Mouse (Mus musculus): ENCODE data around the gene Cby3. TPM values are rescaled to one million over a fixed set of nuclear protein-coding genes. Genes with fewer than 3 reads are reported as not detected.
A peak's percentile ranks its signal among the peaks of the same experiment; 100 is the strongest.

The Cby3 gene
- polyA plus RNA-seq, 1 experiment from 2014 or later = not detected

DNA sequence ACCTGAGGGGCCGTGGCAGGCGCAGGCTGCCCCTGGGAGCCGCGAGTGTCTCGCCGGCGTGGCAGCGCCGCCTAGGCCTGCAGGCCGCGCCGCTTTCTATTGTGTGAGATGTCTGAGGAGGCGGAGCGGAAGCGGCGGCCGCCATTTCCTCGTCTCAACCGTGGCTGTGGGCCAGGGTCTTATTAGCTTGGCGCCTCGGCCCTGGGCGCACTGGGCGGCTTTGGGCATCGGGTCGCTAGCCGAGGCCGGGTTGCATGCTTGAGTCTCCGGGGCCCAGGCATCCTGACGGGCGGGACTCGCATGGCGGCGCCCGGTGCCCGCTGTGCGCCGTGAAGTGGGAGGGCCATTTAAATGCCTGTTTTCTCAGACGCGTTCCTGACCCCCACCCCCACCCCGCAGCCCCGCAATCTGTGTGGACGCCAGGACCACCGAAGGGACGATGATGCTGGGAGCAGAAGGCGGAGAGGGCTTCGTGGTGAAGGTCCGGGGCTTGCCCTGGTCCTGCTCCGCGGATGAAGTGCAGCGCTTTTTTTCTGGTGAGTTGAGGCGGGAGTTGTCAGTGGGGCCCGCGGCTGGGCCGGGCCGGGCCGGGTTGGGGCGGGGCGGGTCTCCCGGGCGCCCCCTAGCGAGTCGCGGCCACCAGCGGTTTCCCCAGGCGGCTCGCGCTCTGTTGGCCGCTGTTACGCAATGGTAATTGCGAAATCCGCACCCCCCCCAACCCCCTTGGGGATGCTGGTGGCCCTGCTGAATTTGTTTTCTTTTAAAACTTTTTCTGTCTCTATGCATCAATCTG, 23.8 kb downstream of the Cby3 start:
- peak overlapping the region; percentile 98 for H3K9ac ChIP-seq (ENCODE audit: low read depth, low read length)
- no peaks in the 10 kb centered on the region for H3K27me3 ChIP-seq (ENCODE audit: control insufficient read depth, insufficient read depth, low read depth, low read length)
- H3K4me2 ChIP-seq (ENCODE audit: low read depth, low read length) = peak overlapping the region; percentile 90
- ATAC-seq (ENCODE audit: low read depth) = peak; percentile 72
- H3K27ac ChIP-seq (ENCODE audit: low read length) = peak overlapping the region; percentile 100
- peak overlapping the region; percentile 98 for H3K4me3 ChIP-seq (ENCODE audit: low read depth, low read length)
- WGBS (ENCODE audit: insufficient replicate concordance) = under 1% methylated on average over 70 of the region's 71 CpGs
- no peaks in the 10 kb centered on the region for H3K9me3 ChIP-seq (replicated peaks; ENCODE audit: control insufficient read depth, low read length)
- peaks cover 19% of the 10 kb centered on the region for H3K4me1 ChIP-seq (ENCODE audit: control insufficient read depth, low read depth, low read length)
- H3K36me3 ChIP-seq (ENCODE audit: control insufficient read depth, insufficient read depth) = peaks cover 16% of the 10 kb centered on the region

GRCm38 (mm10) chr11:50379023-50379752, 24.9 kb downstream of the Cby3 start:
- Histone ChIP-seq H3K27me3 (ENCODE audit: control insufficient read depth, insufficient read depth, low read depth, low read length) (no peaks in the 10 kb centered on the region), H3K4me3 (ENCODE audit: low read depth, low read length) (peak overlapping the region; percentile 98), H3K4me1 (ENCODE audit: control insufficient read depth, low read depth, low read length) (peaks cover 19% of the 10 kb centered on the region), H3K9ac (ENCODE audit: low read depth, low read length) (peak overlapping the region; percentile 98), H3K27ac (ENCODE audit: low read length) (peak overlapping the region; percentile 100), H3K4me2 (ENCODE audit: low read depth, low read length) (peak overlapping the region; percentile 90), H3K36me3 (ENCODE audit: control insufficient read depth, insufficient read depth) (peaks cover 21% of the 10 kb centered on the region), H3K9me3 (replicated peaks; ENCODE audit: control insufficient read depth, low read length) (no peaks in the 10 kb centered on the region)
- 46% methylated on average over 12 of the region's 12 CpGs for WGBS (ENCODE audit: insufficient replicate concordance)
- ATAC-seq (ENCODE audit: low read depth) = no peak

DNA sequence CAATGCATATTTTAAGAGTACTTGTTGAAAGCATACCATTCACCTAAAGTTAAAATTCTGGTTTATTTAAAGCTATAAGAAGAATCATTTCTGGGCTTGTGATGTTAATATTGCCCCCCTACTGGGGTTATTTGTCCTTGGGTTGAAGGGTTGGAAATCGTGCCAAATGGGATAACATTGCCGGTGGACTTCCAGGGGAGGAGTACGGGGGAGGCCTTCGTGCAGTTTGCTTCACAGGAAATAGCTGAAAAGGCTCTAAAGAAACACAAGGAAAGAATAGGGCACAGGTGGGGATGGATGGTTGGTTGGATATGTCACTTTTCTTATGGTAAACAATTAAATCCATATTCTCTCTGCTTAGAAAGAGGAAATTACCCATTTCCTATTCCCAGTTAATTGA, 27.0 kb downstream of the Cby3 start:
- Histone ChIP-seq H3K27ac (ENCODE audit: low read length) (no peak overlapping the region), H3K9ac (ENCODE audit: low read depth, low read length) (no peak overlapping the region), H3K36me3 (ENCODE audit: control insufficient read depth, insufficient read depth) (peaks cover 32% of the 10 kb centered on the region), H3K4me3 (ENCODE audit: low read depth, low read length) (no peak overlapping the region), H3K4me1 (ENCODE audit: control insufficient read depth, low read depth, low read length) (peaks cover 15% of the 10 kb centered on the region), H3K27me3 (ENCODE audit: control insufficient read depth, insufficient read depth, low read depth, low read length) (no peaks in the 10 kb centered on the region), H3K4me2 (ENCODE audit: low read depth, low read length) (peak overlapping the region; percentile 29; the same call in 1 of the 2 replicates), H3K9me3 (replicated peaks; ENCODE audit: control insufficient read depth, low read length) (no peaks in the 10 kb centered on the region)
- no peak for ATAC-seq (ENCODE audit: low read depth)
- 49% methylated on average over 4 of the region's 4 CpGs for WGBS (ENCODE audit: insufficient replicate concordance)

GRCm38 (mm10) chr11:50387167-50387679, 33.0 kb downstream of the Cby3 start:
- no peaks in the 10 kb centered on the region for H3K27me3 ChIP-seq (ENCODE audit: control insufficient read depth, insufficient read depth, low read depth, low read length)
- H3K4me2 ChIP-seq (ENCODE audit: low read depth, low read length) = no peak overlapping the region
- H3K4me3 ChIP-seq (ENCODE audit: low read depth, low read length) = no peak overlapping the region
- ATAC-seq (ENCODE audit: low read depth) = no peak
- H3K9me3 ChIP-seq (replicated peaks; ENCODE audit: control insufficient read depth, low read length) = no peaks in the 10 kb centered on the region
- 75% methylated on average over 3 of the region's 3 CpGs for WGBS (ENCODE audit: insufficient replicate concordance)
- no peaks in the 10 kb centered on the region for H3K4me1 ChIP-seq (ENCODE audit: control insufficient read depth, low read depth, low read length)
- no peak overlapping the region for H3K9ac ChIP-seq (ENCODE audit: low read depth, low read length)
- H3K36me3 ChIP-seq (ENCODE audit: control insufficient read depth, insufficient read depth) = peaks cover 42% of the 10 kb centered on the region
- no peak overlapping the region for H3K27ac ChIP-seq (ENCODE audit: low read length)

- H3K27ac ChIP-seq (ENCODE audit: low read length) = no peak overlapping the region
- ATAC-seq (ENCODE audit: low read depth) = no peak
- no peaks in the 10 kb centered on the region for H3K9me3 ChIP-seq (replicated peaks; ENCODE audit: control insufficient read depth, low read length)
- H3K4me3 ChIP-seq (ENCODE audit: low read depth, low read length) = no peak overlapping the region
- WGBS (ENCODE audit: insufficient replicate concordance) = 78% methylated on average over 4 of the region's 4 CpGs
- H3K36me3 ChIP-seq (ENCODE audit: control insufficient read depth, insufficient read depth) = peaks cover 37% of the 10 kb centered on the region
- no peak overlapping the region for H3K4me2 ChIP-seq (ENCODE audit: low read depth, low read length)
- no peaks in the 10 kb centered on the region for H3K4me1 ChIP-seq (ENCODE audit: control insufficient read depth, low read depth, low read length)
- H3K27me3 ChIP-seq (ENCODE audit: control insufficient read depth, insufficient read depth, low read depth, low read length) = no peaks in the 10 kb centered on the region
- no peak overlapping the region for H3K9ac ChIP-seq (ENCODE audit: low read depth, low read length)
These were observed 33.4 kb downstream of the Cby3 start for GRCm38 (mm10) chr11:50387697-50388096.

DNA sequence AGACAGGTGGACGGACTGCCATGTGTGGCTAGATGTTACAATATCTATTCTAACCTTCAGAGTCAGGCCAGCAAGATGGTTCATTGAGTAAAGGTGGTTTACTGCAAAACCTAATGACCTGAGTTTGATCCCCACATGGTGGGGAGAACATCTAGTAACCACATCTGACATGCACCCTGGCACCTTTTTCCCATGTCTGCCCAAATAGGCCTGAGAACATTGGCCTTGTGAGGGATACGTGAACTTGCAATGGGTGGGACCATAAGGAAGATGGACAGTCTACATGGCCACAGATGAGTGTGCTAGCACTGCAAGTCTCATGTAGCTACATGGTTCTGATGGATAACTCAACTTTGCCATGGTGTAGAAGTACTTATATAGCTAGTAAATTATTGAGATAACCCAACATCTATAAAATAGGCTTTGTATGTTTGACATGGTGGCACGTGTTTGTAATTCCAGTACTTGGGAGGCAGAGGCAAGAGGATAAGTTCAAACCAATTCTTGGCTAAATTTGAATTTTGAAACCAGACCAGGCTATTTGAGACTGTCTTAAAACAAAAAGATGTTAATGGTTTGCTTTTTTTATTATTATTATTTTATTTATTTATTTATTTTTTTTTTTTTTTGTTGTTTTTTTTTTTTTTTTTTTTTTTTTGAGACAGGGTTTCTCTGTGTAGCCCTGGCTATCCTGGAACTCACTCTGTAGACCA, 34.1 kb downstream of the Cby3 start:
- H3K27ac ChIP-seq (ENCODE audit: low read length) = no peak overlapping the region
- H3K4me2 ChIP-seq (ENCODE audit: low read depth, low read length) = no peak overlapping the region
- H3K4me1 ChIP-seq (ENCODE audit: control insufficient read depth, low read depth, low read length) = no peaks in the 10 kb centered on the region
- H3K27me3 ChIP-seq (ENCODE audit: control insufficient read depth, insufficient read depth, low read depth, low read length) = no peaks in the 10 kb centered on the region
- H3K4me3 ChIP-seq (ENCODE audit: low read depth, low read length) = no peak overlapping the region
- WGBS (ENCODE audit: insufficient replicate concordance) = 83% methylated on average over 3 of the region's 3 CpGs
- peaks cover 32% of the 10 kb centered on the region for H3K36me3 ChIP-seq (ENCODE audit: control insufficient read depth, insufficient read depth)
- H3K9ac ChIP-seq (ENCODE audit: low read depth, low read length) = no peak overlapping the region
- no peak for ATAC-seq (ENCODE audit: low read depth)
- no peaks in the 10 kb centered on the region for H3K9me3 ChIP-seq (replicated peaks; ENCODE audit: control insufficient read depth, low read length)

DNA sequence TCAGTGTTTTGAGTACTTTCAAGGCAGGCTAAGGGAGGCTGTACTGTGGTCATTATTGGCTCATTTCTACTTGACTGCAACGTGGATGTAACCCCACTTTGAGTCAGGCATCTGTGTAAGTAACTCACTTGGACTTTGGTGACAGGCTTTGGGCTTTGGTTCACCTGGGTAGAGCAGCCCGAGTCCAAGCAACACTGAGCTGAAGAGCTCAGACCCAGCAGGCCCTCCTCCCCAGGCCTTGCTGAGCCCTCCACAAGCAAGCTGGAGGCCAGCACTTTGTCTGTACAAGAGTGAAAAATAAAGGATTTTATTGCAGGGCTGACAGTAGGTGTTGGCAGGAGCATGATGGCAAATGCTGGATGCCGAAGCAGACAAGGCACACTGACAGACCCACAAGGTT, 34.7 kb downstream of the Cby3 start:
- Histone ChIP-seq H3K27me3 (ENCODE audit: control insufficient read depth, insufficient read depth, low read depth, low read length) (no peaks in the 10 kb centered on the region), H3K9ac (ENCODE audit: low read depth, low read length) (no peak overlapping the region), H3K4me2 (ENCODE audit: low read depth, low read length) (no peak overlapping the region), H3K4me1 (ENCODE audit: control insufficient read depth, low read depth, low read length) (no peaks in the 10 kb centered on the region), H3K4me3 (ENCODE audit: low read depth, low read length) (no peak overlapping the region), H3K27ac (ENCODE audit: low read length) (no peak overlapping the region), H3K9me3 (replicated peaks; ENCODE audit: control insufficient read depth, low read length) (no peaks in the 10 kb centered on the region), H3K36me3 (ENCODE audit: control insufficient read depth, insufficient read depth) (peaks cover 32% of the 10 kb centered on the region)
- WGBS (ENCODE audit: insufficient replicate concordance) = 59% methylated on average over 3 of the region's 3 CpGs
- ATAC-seq (ENCODE audit: low read depth) = no peak

DNA sequence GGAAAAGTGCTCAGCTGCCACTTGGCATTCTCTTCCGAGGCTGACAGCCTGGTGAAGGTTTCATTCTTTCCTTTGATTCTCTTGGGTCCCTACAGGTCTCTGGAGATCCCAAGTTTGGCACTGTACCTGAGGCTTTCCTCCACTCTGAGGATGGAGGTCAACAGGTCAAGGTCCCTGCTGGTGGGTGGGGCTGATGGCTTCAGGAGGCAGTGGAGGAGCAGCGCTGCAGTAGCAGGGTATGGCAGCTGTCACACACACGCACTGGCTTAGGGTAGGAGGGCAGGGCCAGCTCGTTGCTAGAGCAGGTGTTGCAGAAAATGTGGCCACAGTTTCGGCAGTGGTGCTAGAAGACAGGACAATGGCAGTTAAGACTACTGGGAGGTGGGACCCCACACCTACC, 35.4 kb downstream of the Cby3 start:
- H3K4me1 ChIP-seq (ENCODE audit: control insufficient read depth, low read depth, low read length) = no peaks in the 10 kb centered on the region
- H3K9me3 ChIP-seq (replicated peaks; ENCODE audit: control insufficient read depth, low read length) = no peaks in the 10 kb centered on the region
- H3K27me3 ChIP-seq (ENCODE audit: control insufficient read depth, insufficient read depth, low read depth, low read length) = no peaks in the 10 kb centered on the region
- peaks cover 28% of the 10 kb centered on the region for H3K36me3 ChIP-seq (ENCODE audit: control insufficient read depth, insufficient read depth)
- no peak overlapping the region for H3K4me3 ChIP-seq (ENCODE audit: low read depth, low read length)
- no peak overlapping the region for H3K4me2 ChIP-seq (ENCODE audit: low read depth, low read length)
- H3K9ac ChIP-seq (ENCODE audit: low read depth, low read length) = no peak overlapping the region
- WGBS (ENCODE audit: insufficient replicate concordance) = 68% methylated on average over 5 of the region's 5 CpGs
- no peak overlapping the region for H3K27ac ChIP-seq (ENCODE audit: low read length)
- ATAC-seq (ENCODE audit: low read depth) = no peak
